Mouse (Mus musculus): ENCODE measurements around the gene Nmu. TPM values are rescaled to one million over a fixed set of nuclear protein-coding genes. Genes with fewer than 3 reads are reported as not detected.

Nmu gene
- not detected in 2 replicates for total RNA-seq (2012; rRNA removed)
- not detected for polyA plus RNA-seq (2012; ENCODE audit: insufficient read depth in 1 of 2, insufficient read length in 2 of 2, low read depth in 1 of 2, low replicate concordance in 2 of 2, missing spikeins in 1 of 2)

- H3K4me3 ChIP-seq (ENCODE audit: control insufficient read depth in 1 of 2, insufficient read depth in 1 of 2, low read depth in 2 of 2, low read length in 2 of 2) = no peak within 1 kb of the TSS
- no peak within 1 kb of the TSS for H3K27ac ChIP-seq (ENCODE audit: control insufficient read depth, low read depth, low read length)
- DNase-seq (ENCODE audit: low read depth, low spot score) = no peak
- TF ChIP-seq RCOR1 (IDR thresholded peaks at IDR 0.05; ENCODE audit: low read depth, low read length) = no peak
- TF ChIP-seq HCFC1 (IDR thresholded peaks at IDR 0.05; ENCODE audit: low read depth, low read length) = no peak
- TF ChIP-seq MYB (IDR thresholded peaks at IDR 0.05; ENCODE audit: low read depth, low read length) = no peak
- no peak for TF ChIP-seq TBP (IDR thresholded peaks at IDR 0.05; ENCODE audit: low read depth, low read length)
- TF ChIP-seq ETS1 (IDR thresholded peaks at IDR 0.05; ENCODE audit: low read depth, low read length) = no peak
- TF ChIP-seq MAFK (IDR thresholded peaks at IDR 0.05; ENCODE audit: borderline replicate concordance, low read depth, low read length) = no peak
- no peak for TF ChIP-seq POLR2AphosphoS2 (IDR thresholded peaks at IDR 0.05; ENCODE audit: low read length)
- no peak for TF ChIP-seq NELFE (IDR thresholded peaks at IDR 0.05; ENCODE audit: low read depth, low read length)
- TF ChIP-seq MEF2A (IDR thresholded peaks at IDR 0.05; ENCODE audit: extremely low read depth, insufficient replicate concordance, low read depth, low read length, poor library complexity, severe bottlenecking) = no peak
- no peak for TF ChIP-seq SIN3A (IDR thresholded peaks at IDR 0.05; ENCODE audit: low read length)
- TF ChIP-seq BHLHE40 (IDR thresholded peaks at IDR 0.05; ENCODE audit: borderline replicate concordance, low read depth, low read length) = no peak
- TF ChIP-seq POLR2AphosphoS5 (IDR thresholded peaks at IDR 0.05; ENCODE audit: borderline replicate concordance, low read depth, low read length) = no peak
- H3K27me3 ChIP-seq (ENCODE audit: control insufficient read depth in 1 of 2, insufficient read depth in 2 of 2, low read length in 2 of 2) = peaks cover 12 to 16% of the 10 kb centered on the region in 2 experiments
- H3K4me1 ChIP-seq (ENCODE audit: control insufficient read depth in 1 of 2, insufficient read depth in 2 of 2, low read length in 2 of 2) = no peaks in the 10 kb centered on the region
- H3K79me2 ChIP-seq (ENCODE audit: control insufficient read depth, insufficient read depth, low read length, poor library complexity) = no peaks in the 10 kb centered on the region
- no peak within 1 kb of the TSS for H3K9ac ChIP-seq (ENCODE audit: control insufficient read depth, low read depth, low read length, poor library complexity, severe bottlenecking)
- no peaks in the 10 kb centered on the region for H3K36me3 ChIP-seq (ENCODE audit: control insufficient read depth in 1 of 2, insufficient read depth in 2 of 2, low read length in 2 of 2)
- H3K9me3 ChIP-seq (replicated peaks; ENCODE audit: insufficient read depth, low read length) = no peaks in the 10 kb centered on the region
These were observed at the start of gene Nmu for GRCm38 (mm10) chr5:76363453-76364104. Nmu (minus strand) TSS chr5:76363788.

GRCm38 (mm10) chr5:76411697-76412096 lies 48.1 kb upstream of the Nmu start:
- no peak for TF ChIP-seq ELF1 (IDR thresholded peaks at IDR 0.05; ENCODE audit: low read depth, low read length)
- no peak for TF ChIP-seq KAT2A (conservative IDR thresholded peaks at IDR 0.05; ENCODE audit: low read depth, low read length)
- TF ChIP-seq CHD2 (IDR thresholded peaks at IDR 0.05; ENCODE audit: low read length) = no peak
- TF ChIP-seq NELFE (IDR thresholded peaks at IDR 0.05; ENCODE audit: low read depth, low read length) = no peak
- TF ChIP-seq MAX (IDR thresholded peaks at IDR 0.05; ENCODE audit: low read length) = no peak
- TF ChIP-seq USF2 (IDR thresholded peaks at IDR 0.05; ENCODE audit: borderline replicate concordance in 1 of 2, insufficient read depth in 1 of 2, low read depth in 1 of 2, low read length in 2 of 2) = no peak
- TF ChIP-seq GABPA (IDR thresholded peaks at IDR 0.05; ENCODE audit: low read depth, low read length) = no peak
- TF ChIP-seq RAD21 (IDR thresholded peaks at IDR 0.05; ENCODE audit: low read depth, low read length) = no peak
- no peak for TF ChIP-seq NRF1 (IDR thresholded peaks at IDR 0.05; ENCODE audit: insufficient read depth, low read depth, low read length, poor library complexity, severe bottlenecking)
- no peak for TF ChIP-seq TAL1 (IDR thresholded peaks at IDR 0.05; ENCODE audit: low read length)
- no peak for DNase-seq (ENCODE audit: low read depth, low spot score)
- Histone ChIP-seq H3K4me1 (ENCODE audit: control insufficient read depth in 1 of 2, insufficient read depth in 2 of 2, low read length in 2 of 2) (no peaks in the 10 kb centered on the region), H3K9me3 (replicated peaks; ENCODE audit: insufficient read depth, low read length) (no peaks in the 10 kb centered on the region), H3K27ac (ENCODE audit: control insufficient read depth, low read depth, low read length) (no peak overlapping the region), H3K9ac (ENCODE audit: control insufficient read depth, low read depth, low read length, poor library complexity, severe bottlenecking) (no peak overlapping the region), H3K79me2 (ENCODE audit: control insufficient read depth, insufficient read depth, low read length, poor library complexity) (no peaks in the 10 kb centered on the region), H3K4me3 (ENCODE audit: control insufficient read depth in 1 of 2, insufficient read depth in 1 of 2, low read depth in 2 of 2, low read length in 2 of 2) (no peak overlapping the region), H3K36me3 (ENCODE audit: control insufficient read depth in 1 of 2, insufficient read depth in 2 of 2, low read length in 2 of 2) (no peaks in the 10 kb centered on the region), H3K27me3 (ENCODE audit: control insufficient read depth in 1 of 2, insufficient read depth in 2 of 2, low read length in 2 of 2) (peaks cover 8 to 12% of the 10 kb centered on the region in 2 experiments)
